Mouse (Mus musculus) intestine, embryonic 14.5 days (tissue): ENCODE results near the gene Cd164. TPM values are rescaled to one million over a fixed set of nuclear protein-coding genes. Genes with fewer than 3 reads are reported as not detected.
"Not testable (repeated sequence)": the region's sequence is repeated elsewhere in the genome, so short reads cannot be mapped to it uniquely, and the experiment has no call there.

Source experiments
- ATAC-seq: fragments of 200-750 bp; cut with Nextera tagmentation; replicated peaks from 2 replicates; pipeline ENCODE4 v1.8.0; 2017; ENCODE audit warnings: low read depth, moderate number of reproducible peaks, moderate TSS enrichment, moderate library complexity; ENCODE audit not compliant: low FRiP score, low TSS enrichment
- DNase-seq: peaks from one replicate; pipeline ENCODE4 v3.0.0-alpha.2; 2018; ENCODE audit warnings: low spot score
- H3K27ac ChIP-seq: fragments of 300-500 bp; sonication (generic); 2 replicates; pipeline ENCODE4 v1.5.1; 2014; ENCODE audit warnings: low read depth, mild to moderate bottlenecking, control low read depth
- H3K27me3 ChIP-seq: fragments of 300-500 bp; sonication (generic); replicated peaks from 2 replicates; pipeline ENCODE4 v1.6.1; 2014; ENCODE audit warnings: low read length, control low read depth; ENCODE audit not compliant: control insufficient read depth, insufficient read depth
- H3K36me3 ChIP-seq: fragments of 300-500 bp; sonication (generic); 2 replicates; pipeline ENCODE4 v1.6.1; 2014; ENCODE audit warnings: low read length, control low read depth; ENCODE audit not compliant: control insufficient read depth, insufficient read depth
- H3K4me1 ChIP-seq: fragments of 300-500 bp; sonication (generic); replicated peaks from 2 replicates; pipeline ENCODE4 v1.6.1; 2014; ENCODE audit warnings: low read length, control low read depth, mixed read lengths; ENCODE audit not compliant: control insufficient read depth, insufficient read depth
- H3K4me2 ChIP-seq: fragments of 300-500 bp; sonication (generic); 2 replicates; pipeline ENCODE4 v1.6.1; 2014; ENCODE audit warnings: low read length
- H3K4me3 ChIP-seq: fragments of 300-500 bp; sonication (generic); 2 replicates; pipeline ENCODE4 v1.5.1; 2014; ENCODE audit warnings: low read depth, low read length, control low read depth, mixed read lengths
- H3K9ac ChIP-seq: fragments of 300-500 bp; sonication (generic); 2 replicates; pipeline ENCODE4 v1.6.1; 2014; ENCODE audit warnings: mild to moderate bottlenecking, low read length
- H3K9me3 ChIP-seq: fragments of 300-500 bp; sonication (generic); 2 replicates; pipeline ENCODE4 v1.6.1; 2016; ENCODE audit warnings: low read length, control low read depth; ENCODE audit not compliant: control insufficient read depth
- WGBS: fragments of 180-500 bp; shearing (Covaris S2); extraction: QIAGEN DNeasy Blood & Tissue Kit; methylation state at CpG from one replicate; pipeline ENCODE4 v1.1.7; 2014; 5-methylcytosine and 5-hydroxymethylcytosine counted together
- polyA plus RNA-seq: library from polyadenylated mRNA; unstranded; fragments of >200 nt; fragmentation: Nextera tagmentation; extraction: Ambion mirVana; gene quantifications from 2 replicates; pipeline ENCODE4 v1.2.1, GENCODE M21; 2014

Cd164 gene
- polyA plus RNA-seq, 1 experiment from 2014 or later: 184 TPM

- Histone ChIP-seq H3K27ac (peak within 1 kb of the TSS; percentile 70), H3K36me3 (peaks cover 31% of the 10 kb centered on the region), H3K4me3 (peak within 1 kb of the TSS; percentile 68), H3K4me1 (peaks cover 11% of the 10 kb centered on the region; the same call in 1 of the 2 replicates), H3K9me3 (no peaks in the 10 kb centered on the region), H3K27me3 (no peaks in the 10 kb centered on the region), H3K4me2 (peak within 1 kb of the TSS; percentile 100), H3K9ac (peak within 1 kb of the TSS; percentile 75)
- DNase-seq (peak; percentile 98), ATAC-seq (peak; percentile 93)
- under 1% methylated on average over 48 of the region's 50 CpGs for WGBS
Measured at GRCm38 (mm10) chr10:41489708-41490517, 29.3 kb upstream of the Cd164 start, which contains the start of the genes Smpd2 and Ppil6. Smpd2 (minus strand) TSS chr10:41490369. Ppil6 (plus strand) TSS chr10:41490439.

- peak overlapping the region; percentile 68 for H3K4me3 ChIP-seq
- H3K27ac ChIP-seq: no peak overlapping the region
- H3K27me3 ChIP-seq: no peaks in the 10 kb centered on the region
- H3K4me1 ChIP-seq: peaks cover 11% of the 10 kb centered on the region; the same call in 1 of the 2 replicates
- peaks cover 25% of the 10 kb centered on the region for H3K36me3 ChIP-seq
- under 1% methylated on average over 29 of the region's 29 CpGs for WGBS
- H3K9ac ChIP-seq: peak overlapping the region; percentile 75
- no peak for DNase-seq
- H3K9me3 ChIP-seq: no peaks in the 10 kb centered on the region
- peak overlapping the region; percentile 100 for H3K4me2 ChIP-seq
- ATAC-seq: peak; percentile 44; the same call in 1 of the 2 replicates
Measured at GRCm38 (mm10) chr10:41490518-41490873, 28.7 kb upstream of the Cd164 start.

DNA sequence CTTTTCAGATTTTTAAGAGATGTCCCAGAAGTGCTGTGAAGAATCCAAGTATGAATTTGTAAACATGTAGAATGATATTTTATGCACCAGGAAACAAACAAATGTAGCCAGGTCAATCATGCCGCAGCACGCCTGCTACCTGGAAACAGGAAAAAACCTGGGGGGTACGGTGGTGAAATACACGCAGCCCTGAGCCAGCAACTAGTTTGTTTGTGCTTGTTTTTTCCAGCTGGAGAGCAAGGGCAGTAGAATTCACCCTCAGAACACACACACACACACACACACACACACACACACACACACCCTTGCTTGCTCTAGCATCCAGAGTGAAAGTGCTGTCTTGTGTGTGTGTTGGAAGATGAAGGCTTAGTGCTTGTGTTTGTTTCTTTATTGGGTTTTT, 28.1 kb upstream of the Cd164 start:
- Histone ChIP-seq H3K27me3 (no peaks in the 10 kb centered on the region), H3K9ac (no peak overlapping the region), H3K4me3 (no peak overlapping the region), H3K4me1 (peaks cover 11% of the 10 kb centered on the region; the same call in 1 of the 2 replicates), H3K4me2 (peak overlapping the region; percentile 100), H3K9me3 (no peaks in the 10 kb centered on the region), H3K36me3 (peaks cover 19% of the 10 kb centered on the region), H3K27ac (no peak overlapping the region)
- DNase-seq (no peak), ATAC-seq (no peak)
- WGBS: 37% methylated on average over 4 of the region's 4 CpGs

DNA sequence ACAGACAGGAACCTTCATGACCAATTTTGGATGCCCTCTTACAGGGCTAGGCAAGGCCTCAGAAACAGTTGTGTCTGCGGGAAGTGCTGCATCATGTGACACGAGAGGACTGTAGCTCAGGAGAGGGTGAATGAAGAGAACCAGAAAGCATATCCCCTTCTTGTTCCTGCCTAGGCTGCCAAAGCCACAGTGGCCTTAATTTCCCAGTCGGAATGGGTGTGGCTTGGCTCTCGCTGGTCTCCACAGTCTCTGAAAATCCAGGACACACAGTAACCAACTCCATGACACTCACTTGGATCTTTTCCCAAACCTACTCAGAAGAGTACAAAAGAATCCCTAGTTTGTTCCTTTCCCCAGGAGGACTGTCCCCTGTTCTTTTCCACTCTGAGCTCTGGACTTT, 18.3 kb upstream of the Cd164 start:
- Histone ChIP-seq H3K4me2 (no peak overlapping the region), H3K36me3 (no peaks in the 10 kb centered on the region), H3K4me1 (no peaks in the 10 kb centered on the region), H3K9me3 (no peaks in the 10 kb centered on the region), H3K27me3 (no peaks in the 10 kb centered on the region), H3K27ac (no peak overlapping the region), H3K4me3 (no peak overlapping the region), H3K9ac (no peak overlapping the region)
- no peak for DNase-seq
- no peak for ATAC-seq
- WGBS: 66% methylated on average over 4 of the region's 4 CpGs

GRCm38 (mm10) chr10:41504996-41505395, 14.2 kb upstream of the Cd164 start:
- Histone ChIP-seq H3K4me3 (no peak overlapping the region), H3K9ac (no peak overlapping the region), H3K27ac (no peak overlapping the region), H3K27me3 (no peaks in the 10 kb centered on the region), H3K4me2 (no peak overlapping the region), H3K36me3 (no peaks in the 10 kb centered on the region), H3K4me1 (no peaks in the 10 kb centered on the region), H3K9me3 (no peaks in the 10 kb centered on the region)
- DNase-seq: no peak
- ATAC-seq: no peak
- 67% methylated on average over 1 of the region's 1 CpGs for WGBS

- H3K4me1 ChIP-seq, H3K4me3 ChIP-seq, H3K27me3 ChIP-seq, ATAC-seq, H3K27ac ChIP-seq, H3K9me3 ChIP-seq, H3K36me3 ChIP-seq, H3K4me2 ChIP-seq, H3K9ac ChIP-seq: not testable (repeated sequence)
- WGBS: 2% methylated on average over 3 of the region's 3 CpGs
- DNase-seq: peak; percentile 64
Measured at GRCm38 (mm10) chr10:41505446-41505845, 13.8 kb upstream of the Cd164 start.

DNA sequence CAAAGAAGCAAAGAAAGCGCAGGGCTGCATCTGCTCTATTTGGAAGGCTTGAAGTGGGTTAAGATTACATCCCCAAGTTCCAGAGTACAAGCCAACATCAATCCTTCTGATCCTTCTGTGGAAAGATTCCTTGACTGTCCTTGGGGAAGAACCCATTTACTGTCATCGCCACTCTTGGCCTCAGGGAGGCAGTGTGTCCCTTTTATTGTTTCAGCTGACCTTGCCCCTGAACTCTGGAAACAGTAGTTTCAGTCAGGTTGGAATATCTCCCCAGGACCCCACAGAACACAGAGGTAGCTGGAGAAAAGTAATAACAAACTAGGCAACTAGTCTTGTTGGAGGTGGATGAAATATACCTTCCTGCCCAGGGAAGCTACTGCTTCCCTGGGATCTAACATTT, 10.1 kb upstream of the Cd164 start:
- 35% methylated on average over 2 of the region's 2 CpGs for WGBS
- Histone ChIP-seq H3K36me3 (no peaks in the 10 kb centered on the region), H3K4me1 (no peaks in the 10 kb centered on the region), H3K4me2 (no peak overlapping the region), H3K9ac (no peak overlapping the region), H3K27me3 (no peaks in the 10 kb centered on the region), H3K27ac (no peak overlapping the region), H3K4me3 (no peak overlapping the region), H3K9me3 (no peaks in the 10 kb centered on the region)
- DNase-seq (no peak), ATAC-seq (no peak)

DNA sequence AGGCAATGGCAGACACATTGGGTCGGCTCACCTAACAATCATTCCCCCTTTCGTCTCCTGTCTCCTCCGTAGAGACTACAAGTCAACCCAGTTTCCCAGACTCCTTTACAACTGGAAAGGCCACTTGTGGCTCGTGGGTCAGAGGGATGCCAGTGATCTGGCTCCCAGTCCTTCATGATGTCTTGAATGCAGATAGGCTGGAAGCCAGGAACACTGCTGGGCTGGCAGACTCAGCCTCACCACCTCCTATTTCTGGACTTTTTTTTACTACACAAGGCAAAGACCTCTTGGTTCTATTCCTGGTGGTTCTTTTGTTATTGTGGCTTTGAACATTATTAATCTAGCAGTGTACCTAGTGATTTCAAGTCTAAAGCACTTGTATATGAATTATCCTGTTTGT, 4.9 kb upstream of the Cd164 start:
- DNase-seq (no peak), ATAC-seq (no peak)
- H3K4me3 ChIP-seq: no peak overlapping the region
- no peaks in the 10 kb centered on the region for H3K4me1 ChIP-seq
- H3K27ac ChIP-seq: no peak overlapping the region
- H3K9me3 ChIP-seq: no peaks in the 10 kb centered on the region
- H3K36me3 ChIP-seq: no peaks in the 10 kb centered on the region
- H3K27me3 ChIP-seq: no peaks in the 10 kb centered on the region
- no peak overlapping the region for H3K9ac ChIP-seq
- no peak overlapping the region for H3K4me2 ChIP-seq
- 77% methylated on average over 4 of the region's 4 CpGs for WGBS

GRCm38 (mm10) chr10:41514921-41515320, 4.3 kb upstream of the Cd164 start:
- ATAC-seq: no peak
- Histone ChIP-seq H3K9me3 (no peaks in the 10 kb centered on the region), H3K4me2 (no peak overlapping the region), H3K27ac (no peak overlapping the region), H3K9ac (no peak overlapping the region), H3K4me1 (no peaks in the 10 kb centered on the region), H3K27me3 (no peaks in the 10 kb centered on the region), H3K36me3 (no peaks in the 10 kb centered on the region), H3K4me3 (no peak overlapping the region)
- DNase-seq: no peak
